Mouse (Mus musculus): Measurements from ENCODE around the gene St13. TPM values are rescaled to one million over a fixed set of nuclear protein-coding genes. Genes with fewer than 3 reads are reported as not detected.

Gene St13
- 196 and 205 TPM in 2 replicates for polyA plus RNA-seq (2014; fragmentation: Nextera tagmentation; extraction: Ambion mirVana)

GRCm38 (mm10) chr15:81399638-81400315 lies at the start of gene St13, which contains the start of gene Xpnpep3:
St13 (minus strand) TSS chr15:81400077.
Xpnpep3 (plus strand) TSS chr15:81400138.
- under 1% methylated on average over 50 of the region's 50 CpGs for WGBS
- no peaks in the 10 kb centered on the region for H3K9me3 ChIP-seq (ENCODE audit: control insufficient read depth, low read length)
- no peaks in the 10 kb centered on the region for H3K36me3 ChIP-seq (ENCODE audit: control insufficient read depth, insufficient read depth, low read length)
- H3K4me3 ChIP-seq (ENCODE audit: low read depth, low read length): peak within 1 kb of the TSS; percentile 66
- peak within 1 kb of the TSS; percentile 73 for H3K4me2 ChIP-seq
- peaks cover 13% of the 10 kb centered on the region for H3K4me1 ChIP-seq (ENCODE audit: control insufficient read depth, insufficient read depth, low read length)
- peak within 1 kb of the TSS; percentile 88 for H3K27ac ChIP-seq (ENCODE audit: low read depth, low read length)
- no peaks in the 10 kb centered on the region for H3K27me3 ChIP-seq (ENCODE audit: control insufficient read depth, insufficient read depth, low read length)
- peak within 1 kb of the TSS; percentile 83 for H3K9ac ChIP-seq (ENCODE audit: low read length)
- DNase-seq (ENCODE audit: low spot score, missing footprints): peak; percentile 99
- ATAC-seq (ENCODE audit: low FRiP score): peak; percentile 98

- DNase-seq (ENCODE audit: low spot score, missing footprints) (peak; percentile 93), ATAC-seq (ENCODE audit: low FRiP score) (peak; percentile 48; the same call in 1 of the 2 replicates)
- H3K27me3 ChIP-seq (ENCODE audit: control insufficient read depth, insufficient read depth, low read length): no peaks in the 10 kb centered on the region
- H3K27ac ChIP-seq (ENCODE audit: low read depth, low read length): peak overlapping the region; percentile 7; the same call in 1 of the 2 replicates
- H3K4me2 ChIP-seq: no peak overlapping the region
- no peak overlapping the region for H3K9ac ChIP-seq (ENCODE audit: low read length)
- H3K9me3 ChIP-seq (ENCODE audit: control insufficient read depth, low read length): no peaks in the 10 kb centered on the region
- no peaks in the 10 kb centered on the region; the same call in 1 of the 2 replicates for H3K36me3 ChIP-seq (ENCODE audit: control insufficient read depth, insufficient read depth, low read length)
- WGBS: 55% methylated on average over 3 of the region's 3 CpGs
- H3K4me3 ChIP-seq (ENCODE audit: low read depth, low read length): no peak overlapping the region
- H3K4me1 ChIP-seq (ENCODE audit: control insufficient read depth, insufficient read depth, low read length): no peaks in the 10 kb centered on the region
Observed at GRCm38 (mm10) chr15:81448463-81448862, 48.6 kb upstream of the St13 start.

DNA sequence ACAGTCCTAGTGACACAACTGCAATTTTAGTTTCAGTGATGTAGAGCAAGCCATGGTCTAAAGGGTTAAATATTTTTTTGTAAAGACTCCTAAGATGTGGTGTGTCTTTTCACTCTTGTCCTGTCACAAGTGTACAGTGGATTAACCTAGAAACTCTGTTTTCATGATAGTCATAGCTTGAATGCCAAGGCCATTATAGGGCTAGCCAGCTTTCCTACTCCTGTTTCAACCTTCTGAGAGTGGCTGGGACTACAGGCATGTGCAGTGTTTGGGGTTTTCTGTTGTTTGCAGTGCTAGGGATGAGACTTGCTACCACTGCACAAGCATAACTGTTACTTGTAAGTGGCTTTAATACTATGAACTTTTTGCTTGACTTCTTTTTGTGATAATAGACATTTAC lies 39.4 kb upstream of the St13 start:
- no peak for DNase-seq (ENCODE audit: low spot score, missing footprints)
- Histone ChIP-seq H3K9ac (ENCODE audit: low read length) (no peak overlapping the region), H3K27me3 (ENCODE audit: control insufficient read depth, insufficient read depth, low read length) (no peaks in the 10 kb centered on the region), H3K9me3 (ENCODE audit: control insufficient read depth, low read length) (no peaks in the 10 kb centered on the region), H3K27ac (ENCODE audit: low read depth, low read length) (no peak overlapping the region), H3K4me2 (no peak overlapping the region), H3K36me3 (ENCODE audit: control insufficient read depth, insufficient read depth, low read length) (no peaks in the 10 kb centered on the region), H3K4me3 (ENCODE audit: low read depth, low read length) (no peak overlapping the region), H3K4me1 (ENCODE audit: control insufficient read depth, insufficient read depth, low read length) (no peaks in the 10 kb centered on the region)
- ATAC-seq (ENCODE audit: low FRiP score): no peak

- no peak overlapping the region for H3K4me2 ChIP-seq
- DNase-seq (ENCODE audit: low spot score, missing footprints) (no peak), ATAC-seq (ENCODE audit: low FRiP score) (no peak)
- no peak overlapping the region for H3K4me3 ChIP-seq (ENCODE audit: low read depth, low read length)
- no peaks in the 10 kb centered on the region for H3K4me1 ChIP-seq (ENCODE audit: control insufficient read depth, insufficient read depth, low read length)
- no peak overlapping the region for H3K9ac ChIP-seq (ENCODE audit: low read length)
- H3K27ac ChIP-seq (ENCODE audit: low read depth, low read length): no peak overlapping the region
- H3K36me3 ChIP-seq (ENCODE audit: control insufficient read depth, insufficient read depth, low read length): no peaks in the 10 kb centered on the region
- WGBS: 84% methylated on average over 1 of the region's 1 CpGs
- no peaks in the 10 kb centered on the region for H3K9me3 ChIP-seq (ENCODE audit: control insufficient read depth, low read length)
- no peaks in the 10 kb centered on the region for H3K27me3 ChIP-seq (ENCODE audit: control insufficient read depth, insufficient read depth, low read length)
Observed at GRCm38 (mm10) chr15:81438345-81438744, 38.5 kb upstream of the St13 start.

DNA sequence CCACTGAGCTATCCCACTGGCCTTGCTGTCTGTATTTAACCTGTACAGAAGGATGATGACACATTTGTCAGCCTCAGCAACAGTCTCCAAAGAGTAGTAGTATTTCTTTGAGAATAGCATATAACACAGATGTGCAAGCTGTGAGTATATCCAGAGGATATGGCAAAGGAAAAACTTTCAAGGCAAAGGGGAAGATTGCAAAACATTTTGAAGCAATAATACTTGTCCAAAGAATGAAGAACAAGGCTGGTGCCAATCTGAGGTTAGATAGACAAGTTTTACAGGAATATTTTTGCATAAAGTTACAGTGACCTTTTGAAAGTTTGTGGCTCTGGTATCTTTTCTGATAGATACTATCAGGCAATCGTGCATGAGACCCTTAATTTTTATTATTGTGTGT lies 31.3 kb upstream of the St13 start:
- ATAC-seq (ENCODE audit: low FRiP score): no peak
- Histone ChIP-seq H3K27me3 (ENCODE audit: control insufficient read depth, insufficient read depth, low read length) (no peaks in the 10 kb centered on the region), H3K4me3 (ENCODE audit: low read depth, low read length) (no peak overlapping the region), H3K9me3 (ENCODE audit: control insufficient read depth, low read length) (no peaks in the 10 kb centered on the region), H3K4me1 (ENCODE audit: control insufficient read depth, insufficient read depth, low read length) (no peaks in the 10 kb centered on the region), H3K4me2 (no peak overlapping the region), H3K36me3 (ENCODE audit: control insufficient read depth, insufficient read depth, low read length) (no peaks in the 10 kb centered on the region; the same call in 1 of the 2 replicates), H3K9ac (ENCODE audit: low read length) (no peak overlapping the region), H3K27ac (ENCODE audit: low read depth, low read length) (no peak overlapping the region)
- WGBS: 89% methylated on average over 1 of the region's 1 CpGs
- no peak for DNase-seq (ENCODE audit: low spot score, missing footprints)

- H3K4me1 ChIP-seq (ENCODE audit: control insufficient read depth, insufficient read depth, low read length): no peaks in the 10 kb centered on the region
- no peak overlapping the region for H3K4me2 ChIP-seq
- no peak overlapping the region for H3K4me3 ChIP-seq (ENCODE audit: low read depth, low read length)
- H3K9ac ChIP-seq (ENCODE audit: low read length): no peak overlapping the region
- H3K27me3 ChIP-seq (ENCODE audit: control insufficient read depth, insufficient read depth, low read length): no peaks in the 10 kb centered on the region
- no peak for ATAC-seq (ENCODE audit: low FRiP score)
- H3K9me3 ChIP-seq (ENCODE audit: control insufficient read depth, low read length): no peaks in the 10 kb centered on the region
- WGBS: 90% methylated on average over 2 of the region's 2 CpGs
- no peaks in the 10 kb centered on the region; the same call in 1 of the 2 replicates for H3K36me3 ChIP-seq (ENCODE audit: control insufficient read depth, insufficient read depth, low read length)
- no peak for DNase-seq (ENCODE audit: low spot score, missing footprints)
- H3K27ac ChIP-seq (ENCODE audit: low read depth, low read length): no peak overlapping the region
Observed at GRCm38 (mm10) chr15:81427947-81428346, 28.1 kb upstream of the St13 start.

DNA sequence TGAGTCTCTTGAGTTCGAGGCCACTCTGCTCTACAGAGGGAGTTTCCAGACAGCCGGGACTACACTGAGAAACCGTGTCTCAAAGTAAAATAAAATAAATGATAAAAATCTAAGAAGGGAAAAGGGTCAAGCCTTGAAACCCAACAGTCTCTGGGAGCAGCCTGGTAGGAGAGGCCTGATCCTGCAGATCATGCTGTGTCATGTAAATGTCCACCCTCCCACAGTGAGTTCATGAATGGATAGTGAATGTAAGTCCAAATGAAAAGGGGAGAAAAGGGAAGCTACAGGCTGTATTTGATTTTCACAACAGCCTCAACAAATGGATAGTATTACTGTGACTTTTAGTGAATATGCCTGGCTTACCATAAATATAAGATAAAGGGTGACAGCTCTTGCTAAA lies 25.4 kb upstream of the St13 start:
- Histone ChIP-seq H3K36me3 (ENCODE audit: control insufficient read depth, insufficient read depth, low read length) (no peaks in the 10 kb centered on the region), H3K4me2 (no peak overlapping the region), H3K4me3 (ENCODE audit: low read depth, low read length) (no peak overlapping the region), H3K9me3 (ENCODE audit: control insufficient read depth, low read length) (no peaks in the 10 kb centered on the region), H3K27me3 (ENCODE audit: control insufficient read depth, insufficient read depth, low read length) (no peaks in the 10 kb centered on the region), H3K4me1 (ENCODE audit: control insufficient read depth, insufficient read depth, low read length) (no peaks in the 10 kb centered on the region), H3K27ac (ENCODE audit: low read depth, low read length) (no peak overlapping the region), H3K9ac (ENCODE audit: low read length) (no peak overlapping the region)
- DNase-seq (ENCODE audit: low spot score, missing footprints): no peak
- ATAC-seq (ENCODE audit: low FRiP score): no peak
- 88% methylated on average over 3 of the region's 3 CpGs for WGBS

DNA sequence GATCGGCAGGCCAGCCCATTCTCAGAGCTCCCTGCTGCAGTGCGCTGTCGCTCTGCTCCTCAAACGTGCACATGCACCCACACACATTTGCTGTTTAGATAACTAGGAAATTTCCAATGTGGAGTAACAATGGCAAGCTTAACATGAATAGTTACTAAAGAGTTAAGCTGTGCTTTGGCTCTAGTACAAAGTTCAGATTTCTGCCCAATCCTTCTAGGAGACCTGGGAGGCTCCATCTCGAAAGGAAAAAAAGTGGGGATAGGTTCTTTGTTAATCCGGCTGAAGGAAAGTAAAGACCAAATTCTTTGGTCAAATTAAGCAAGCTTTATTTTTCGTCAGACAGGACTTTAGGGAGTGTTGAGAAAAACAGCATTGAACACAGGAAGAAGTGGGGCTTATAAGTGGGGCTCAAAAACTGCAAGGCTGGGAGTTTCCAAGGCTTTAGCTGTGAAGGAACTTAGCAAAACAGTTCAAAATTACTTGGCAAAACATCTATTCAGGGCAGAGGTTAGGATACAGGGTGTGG lies 22.3 kb upstream of the St13 start:
- Histone ChIP-seq H3K27me3 (ENCODE audit: control insufficient read depth, insufficient read depth, low read length) (no peaks in the 10 kb centered on the region), H3K4me1 (ENCODE audit: control insufficient read depth, insufficient read depth, low read length) (no peaks in the 10 kb centered on the region), H3K4me2 (no peak overlapping the region), H3K9me3 (ENCODE audit: control insufficient read depth, low read length) (no peaks in the 10 kb centered on the region), H3K36me3 (ENCODE audit: control insufficient read depth, insufficient read depth, low read length) (no peaks in the 10 kb centered on the region), H3K4me3 (ENCODE audit: low read depth, low read length) (no peak overlapping the region), H3K9ac (ENCODE audit: low read length) (no peak overlapping the region), H3K27ac (ENCODE audit: low read depth, low read length) (no peak overlapping the region)
- ATAC-seq (ENCODE audit: low FRiP score): no peak
- DNase-seq (ENCODE audit: low spot score, missing footprints): no peak
- 81% methylated on average over 7 of the region's 7 CpGs for WGBS

GRCm38 (mm10) chr15:81421454-81421853 lies 21.6 kb upstream of the St13 start:
- no peak for DNase-seq (ENCODE audit: low spot score, missing footprints)
- Histone ChIP-seq H3K4me3 (ENCODE audit: low read depth, low read length) (no peak overlapping the region), H3K4me1 (ENCODE audit: control insufficient read depth, insufficient read depth, low read length) (peaks cover 2% of the 10 kb centered on the region; the same call in 1 of the 2 replicates), H3K4me2 (no peak overlapping the region), H3K9ac (ENCODE audit: low read length) (no peak overlapping the region), H3K27me3 (ENCODE audit: control insufficient read depth, insufficient read depth, low read length) (no peaks in the 10 kb centered on the region), H3K27ac (ENCODE audit: low read depth, low read length) (no peak overlapping the region), H3K9me3 (ENCODE audit: control insufficient read depth, low read length) (no peaks in the 10 kb centered on the region), H3K36me3 (ENCODE audit: control insufficient read depth, insufficient read depth, low read length) (no peaks in the 10 kb centered on the region)
- no peak for ATAC-seq (ENCODE audit: low FRiP score)
- WGBS: 79% methylated on average over 1 of the region's 1 CpGs

Data from midbrain, embryonic 11.5 days (tissue).